Mouse (Mus musculus) intestine, embryonic 14.5 days (tissue): ENCODE measurements around the gene Lpcat3. TPM values are rescaled to one million over a fixed set of nuclear protein-coding genes. Genes with fewer than 3 reads are reported as not detected.
"Not testable (repeated sequence)": the region's sequence is repeated elsewhere in the genome, so short reads cannot be mapped to it uniquely, and the experiment has no call there.

Experiments used
- ATAC-seq: fragments of 200-750 bp; cut with Nextera tagmentation; replicated peaks from 2 replicates; pipeline ENCODE4 v1.8.0; 2017; ENCODE audit warnings: low read depth, moderate number of reproducible peaks, moderate TSS enrichment, moderate library complexity; ENCODE audit not compliant: low FRiP score, low TSS enrichment
- DNase-seq: peaks from one replicate; pipeline ENCODE4 v3.0.0-alpha.2; 2018; ENCODE audit warnings: low spot score
- H3K27ac ChIP-seq: fragments of 300-500 bp; sonication (generic); 2 replicates; pipeline ENCODE4 v1.5.1; 2014; ENCODE audit warnings: low read depth, mild to moderate bottlenecking, control low read depth
- H3K27me3 ChIP-seq: fragments of 300-500 bp; sonication (generic); replicated peaks from 2 replicates; pipeline ENCODE4 v1.6.1; 2014; ENCODE audit warnings: low read length, control low read depth; ENCODE audit not compliant: control insufficient read depth, insufficient read depth
- H3K36me3 ChIP-seq: fragments of 300-500 bp; sonication (generic); 2 replicates; pipeline ENCODE4 v1.6.1; 2014; ENCODE audit warnings: low read length, control low read depth; ENCODE audit not compliant: control insufficient read depth, insufficient read depth
- H3K4me1 ChIP-seq: fragments of 300-500 bp; sonication (generic); replicated peaks from 2 replicates; pipeline ENCODE4 v1.6.1; 2014; ENCODE audit warnings: low read length, control low read depth, mixed read lengths; ENCODE audit not compliant: control insufficient read depth, insufficient read depth
- H3K4me2 ChIP-seq: fragments of 300-500 bp; sonication (generic); 2 replicates; pipeline ENCODE4 v1.6.1; 2014; ENCODE audit warnings: low read length
- H3K4me3 ChIP-seq: fragments of 300-500 bp; sonication (generic); 2 replicates; pipeline ENCODE4 v1.5.1; 2014; ENCODE audit warnings: low read depth, low read length, control low read depth, mixed read lengths
- H3K9ac ChIP-seq: fragments of 300-500 bp; sonication (generic); 2 replicates; pipeline ENCODE4 v1.6.1; 2014; ENCODE audit warnings: mild to moderate bottlenecking, low read length
- H3K9me3 ChIP-seq: fragments of 300-500 bp; sonication (generic); 2 replicates; pipeline ENCODE4 v1.6.1; 2016; ENCODE audit warnings: low read length, control low read depth; ENCODE audit not compliant: control insufficient read depth
- WGBS: fragments of 180-500 bp; shearing (Covaris S2); extraction: QIAGEN DNeasy Blood & Tissue Kit; methylation state at CpG from one replicate; pipeline ENCODE4 v1.1.7; 2014; 5-methylcytosine and 5-hydroxymethylcytosine counted together
- polyA plus RNA-seq: library from polyadenylated mRNA; unstranded; fragments of >200 nt; fragmentation: Nextera tagmentation; extraction: Ambion mirVana; gene quantifications from 2 replicates; pipeline ENCODE4 v1.2.1, GENCODE M21; 2014

Lpcat3 gene
- polyA plus RNA-seq, 1 experiment from 2014 or later = 79.8 TPM

DNA sequence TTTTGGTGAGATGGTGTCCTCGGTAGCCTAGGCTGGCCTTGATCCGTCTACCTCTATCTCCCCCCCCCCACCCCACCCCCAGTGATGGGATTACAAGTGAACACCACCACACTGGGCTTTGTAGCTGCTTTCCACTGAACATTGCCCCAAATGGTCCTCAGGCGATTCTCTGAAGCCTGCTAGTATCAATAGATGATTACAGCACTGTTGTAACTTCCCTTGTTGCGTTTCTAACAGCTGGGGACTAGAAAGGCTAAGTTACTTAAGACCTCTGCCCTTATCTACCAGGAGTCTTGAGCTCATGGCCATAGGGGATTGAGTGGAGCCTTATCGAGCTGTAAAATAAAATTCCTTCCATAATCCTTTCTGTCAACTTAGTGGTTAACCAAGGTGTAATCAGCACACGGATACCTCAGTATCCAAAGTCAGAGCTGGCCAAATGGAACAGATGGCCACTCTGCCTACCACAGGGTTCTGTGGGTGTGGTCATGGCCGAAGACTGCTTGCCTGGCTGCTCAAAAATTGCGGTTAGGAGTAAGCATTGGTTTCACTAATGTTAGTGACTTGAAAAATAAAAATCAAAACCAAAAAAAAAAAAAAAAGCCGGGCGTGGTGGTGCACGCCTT is 6.5 kb downstream of the Lpcat3 start:
- ATAC-seq = no peak

DNA sequence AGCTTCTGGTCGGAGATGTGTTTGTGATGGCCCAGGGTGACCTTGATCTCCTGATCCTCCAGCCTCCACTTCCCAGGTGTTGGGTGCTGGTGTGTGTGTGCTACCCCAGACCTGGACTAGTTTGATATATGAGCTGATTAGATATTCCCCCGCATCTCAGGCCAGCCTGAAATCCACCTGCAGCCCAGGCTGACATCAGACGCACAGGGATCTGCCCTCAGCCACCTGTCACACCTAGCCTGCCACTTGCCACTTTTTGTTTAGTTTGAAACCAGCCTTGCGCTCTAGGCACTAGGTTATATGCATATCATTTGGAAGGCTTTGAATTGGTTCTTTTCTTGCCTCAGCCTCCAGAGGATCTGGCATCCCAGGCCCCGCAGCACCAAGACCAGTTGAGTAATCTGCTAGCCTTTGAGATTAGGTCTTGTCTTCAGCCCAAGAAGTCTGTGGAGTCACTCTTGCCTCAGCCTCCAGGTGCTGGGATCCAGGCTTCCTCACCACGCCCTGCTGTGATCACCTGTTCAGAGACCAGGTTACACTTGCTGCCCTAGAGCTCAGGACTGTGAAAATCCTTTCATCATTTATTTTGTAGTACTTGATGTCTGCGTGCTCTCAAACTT is 7.6 kb downstream of the Lpcat3 start:
- no peak for DNase-seq
- no peaks in the 10 kb centered on the region for H3K4me1 ChIP-seq
- H3K4me3 ChIP-seq = no peak overlapping the region
- H3K9ac ChIP-seq = no peak overlapping the region
- 89% methylated on average over 7 of the region's 7 CpGs for WGBS
- no peak overlapping the region for H3K4me2 ChIP-seq
- no peaks in the 10 kb centered on the region for H3K27me3 ChIP-seq
- no peak overlapping the region for H3K27ac ChIP-seq
- no peaks in the 10 kb centered on the region for H3K9me3 ChIP-seq
- peaks cover 5% of the 10 kb centered on the region for H3K36me3 ChIP-seq
- ATAC-seq = no peak

More for the DNA sequence above, 6.5 kb downstream of the Lpcat3 start:
- H3K4me3 ChIP-seq = no peak overlapping the region
- H3K27ac ChIP-seq = no peak overlapping the region
- H3K9ac ChIP-seq = no peak overlapping the region
- H3K9me3 ChIP-seq = no peaks in the 10 kb centered on the region
- no peaks in the 10 kb centered on the region for H3K27me3 ChIP-seq
- 83% methylated on average over 11 of the region's 11 CpGs for WGBS
- H3K36me3 ChIP-seq = no peaks in the 10 kb centered on the region
- no peak overlapping the region for H3K4me2 ChIP-seq
- DNase-seq = no peak
- no peaks in the 10 kb centered on the region for H3K4me1 ChIP-seq

DNA sequence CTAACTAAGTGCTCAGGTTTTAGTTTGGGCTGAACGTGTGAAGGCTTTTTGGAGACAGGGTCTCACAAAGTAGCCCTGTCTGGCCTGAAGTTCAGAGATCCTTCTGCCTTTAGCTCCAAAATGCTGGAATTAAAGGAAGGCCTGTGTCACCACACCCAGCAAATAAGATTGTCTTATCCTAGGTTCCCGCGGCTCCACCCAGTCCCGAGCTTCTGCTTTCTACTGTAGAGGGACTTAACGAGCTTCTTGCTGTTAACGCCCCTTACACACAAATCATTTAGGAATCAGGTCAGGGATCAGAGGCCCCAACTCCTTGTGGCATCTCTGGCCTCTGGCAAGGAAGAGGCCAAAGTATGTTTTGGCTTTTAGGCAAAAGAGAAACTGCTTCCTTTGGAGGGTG is 9.3 kb downstream of the Lpcat3 start:
- Histone ChIP-seq H3K27ac (no peak overlapping the region), H3K4me1 (no peaks in the 10 kb centered on the region), H3K9ac (no peak overlapping the region), H3K9me3 (no peaks in the 10 kb centered on the region), H3K27me3 (no peaks in the 10 kb centered on the region), H3K36me3 (peaks cover 7% of the 10 kb centered on the region), H3K4me2 (no peak overlapping the region), H3K4me3 (no peak overlapping the region)
- no peak for ATAC-seq
- WGBS = 58% methylated on average over 6 of the region's 6 CpGs
- DNase-seq = no peak

- Histone ChIP-seq H3K9ac (no peak overlapping the region), H3K4me3 (no peak overlapping the region), H3K4me2 (no peak overlapping the region), H3K27me3 (no peaks in the 10 kb centered on the region), H3K27ac (no peak overlapping the region), H3K9me3 (no peaks in the 10 kb centered on the region), H3K4me1 (no peaks in the 10 kb centered on the region), H3K36me3 (peaks cover 7% of the 10 kb centered on the region)
- ATAC-seq (no peak), DNase-seq (no peak)
- 95% methylated on average over 9 of the region's 9 CpGs for WGBS
Measured at GRCm38 (mm10) chr6:124673619-124674018, 10.8 kb downstream of the Lpcat3 start.

DNA sequence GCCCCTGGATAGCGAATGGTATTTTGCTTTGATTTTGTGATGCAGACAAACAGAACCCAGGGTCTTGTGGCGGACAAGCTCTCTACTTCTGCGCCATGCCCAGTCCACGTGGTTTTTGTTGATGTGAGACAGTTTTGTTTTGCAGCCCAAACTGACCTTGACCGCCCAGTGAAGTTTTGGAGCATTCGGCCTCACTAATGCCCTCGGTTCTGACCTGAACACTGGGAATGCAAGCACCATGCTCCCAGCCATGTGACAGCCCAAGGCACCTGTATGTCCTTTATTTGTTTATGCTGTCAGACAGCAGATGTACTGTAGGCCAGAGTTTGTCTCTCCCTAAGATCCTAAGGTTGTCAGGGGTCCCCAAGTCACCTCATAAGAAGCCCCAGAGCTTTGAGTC is 11.8 kb downstream of the Lpcat3 start:
- no peaks in the 10 kb centered on the region for H3K27me3 ChIP-seq
- 89% methylated on average over 7 of the region's 7 CpGs for WGBS
- no peak overlapping the region for H3K9ac ChIP-seq
- no peak for ATAC-seq
- H3K4me3 ChIP-seq = no peak overlapping the region
- no peak overlapping the region for H3K27ac ChIP-seq
- DNase-seq = no peak
- H3K9me3 ChIP-seq = no peaks in the 10 kb centered on the region
- no peaks in the 10 kb centered on the region for H3K4me1 ChIP-seq
- peaks cover 7% of the 10 kb centered on the region for H3K36me3 ChIP-seq
- H3K4me2 ChIP-seq = no peak overlapping the region

- Histone ChIP-seq H3K36me3 (peaks cover 7% of the 10 kb centered on the region), H3K4me2 (no peak overlapping the region), H3K27ac (no peak overlapping the region), H3K4me3 (no peak overlapping the region), H3K9me3 (no peaks in the 10 kb centered on the region), H3K27me3 (no peaks in the 10 kb centered on the region), H3K9ac (no peak overlapping the region), H3K4me1 (no peaks in the 10 kb centered on the region)
- 85% methylated on average over 6 of the region's 6 CpGs for WGBS
- no peak for ATAC-seq
- DNase-seq = no peak
Measured at GRCm38 (mm10) chr6:124676171-124676570, 13.3 kb downstream of the Lpcat3 start.

DNA sequence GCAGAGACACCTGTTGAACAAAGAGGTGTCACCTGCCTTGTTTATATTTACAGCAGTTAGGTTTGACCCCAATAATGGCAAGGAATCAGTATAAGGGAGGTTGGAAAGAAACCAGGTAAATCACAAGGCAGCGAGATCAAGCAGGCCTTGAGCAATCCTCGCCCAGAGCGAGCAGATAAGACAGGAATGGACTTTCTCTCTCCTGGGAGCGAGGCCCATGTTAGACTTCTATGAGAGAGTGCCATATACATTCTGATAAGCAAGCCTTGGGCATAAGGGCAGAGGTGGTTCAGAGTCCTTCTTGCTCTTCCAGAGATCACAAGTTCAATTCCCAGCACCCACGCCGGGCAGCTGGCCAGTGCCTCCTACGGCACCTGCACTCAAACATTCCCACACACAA is 15.9 kb downstream of the Lpcat3 start:
- ATAC-seq (no peak), DNase-seq (no peak)
- H3K36me3 ChIP-seq = peaks cover 7% of the 10 kb centered on the region

DNA sequence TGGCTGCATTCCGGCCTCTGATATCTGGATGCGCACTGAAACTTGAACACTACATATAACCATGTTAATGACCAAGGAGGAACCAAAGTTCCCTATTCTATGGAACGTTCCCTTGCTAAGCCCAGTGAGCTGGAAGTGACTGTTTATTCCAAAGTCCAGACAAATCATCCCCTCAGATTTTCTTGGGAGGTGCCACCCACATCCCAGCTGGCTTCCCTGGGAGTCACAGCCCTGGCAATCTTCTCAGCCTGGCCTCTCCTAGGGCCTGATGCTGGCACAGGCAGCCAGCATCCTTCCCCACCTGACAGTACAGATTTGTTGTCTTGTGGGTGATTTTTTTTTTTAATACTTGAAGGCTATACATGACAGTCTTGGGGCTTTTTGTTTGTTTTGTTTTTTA is 16.7 kb downstream of the Lpcat3 start:
- no peaks in the 10 kb centered on the region for H3K9me3 ChIP-seq
- no peak overlapping the region for H3K27ac ChIP-seq
- 84% methylated on average over 3 of the region's 3 CpGs for WGBS

More for the DNA sequence above, 15.9 kb downstream of the Lpcat3 start:
- H3K27ac ChIP-seq = no peak overlapping the region
- H3K9ac ChIP-seq = no peak overlapping the region
- WGBS = 87% methylated on average over 7 of the region's 7 CpGs
- H3K4me3 ChIP-seq = no peak overlapping the region
- no peaks in the 10 kb centered on the region for H3K27me3 ChIP-seq
- no peaks in the 10 kb centered on the region for H3K9me3 ChIP-seq
- no peak overlapping the region for H3K4me2 ChIP-seq
- no peaks in the 10 kb centered on the region for H3K4me1 ChIP-seq

DNA sequence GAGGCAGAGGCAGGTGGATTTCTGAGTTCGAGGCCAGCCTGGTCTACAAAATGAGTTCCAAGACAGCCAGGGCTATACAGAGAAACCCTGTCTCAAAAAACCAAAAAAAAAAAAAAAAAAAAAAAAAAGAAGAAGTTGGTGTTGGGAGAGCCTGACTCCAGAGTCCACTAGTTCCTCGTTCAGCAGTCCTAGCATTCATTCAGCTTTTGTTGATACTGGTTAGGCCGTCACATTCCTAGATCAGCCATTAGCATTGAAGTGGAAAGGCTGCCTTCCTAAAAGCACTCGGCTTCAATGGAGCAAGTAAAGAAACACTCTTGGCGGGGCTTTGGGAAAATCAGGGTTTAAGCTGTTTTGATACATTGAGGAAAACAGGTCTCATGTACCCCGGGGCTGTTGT is 19.5 kb downstream of the Lpcat3 start:
- not testable (repeated sequence) for H3K9me3 ChIP-seq, H3K36me3 ChIP-seq, H3K4me3 ChIP-seq, ATAC-seq, H3K27me3 ChIP-seq, H3K4me1 ChIP-seq, H3K4me2 ChIP-seq, H3K27ac ChIP-seq, H3K9ac ChIP-seq, DNase-seq
- 71% methylated on average over 6 of the region's 6 CpGs for WGBS

More for the DNA sequence above, 16.7 kb downstream of the Lpcat3 start:
- no peaks in the 10 kb centered on the region for H3K4me1 ChIP-seq
- no peak overlapping the region for H3K9ac ChIP-seq
- no peak overlapping the region for H3K4me3 ChIP-seq
- no peak for ATAC-seq
- no peak for DNase-seq
- no peak overlapping the region for H3K4me2 ChIP-seq
- peaks cover 7% of the 10 kb centered on the region for H3K36me3 ChIP-seq
- no peaks in the 10 kb centered on the region for H3K27me3 ChIP-seq
